ENCODE assay signal across 19 mouse cellular contexts in the genomic region with DNA sequence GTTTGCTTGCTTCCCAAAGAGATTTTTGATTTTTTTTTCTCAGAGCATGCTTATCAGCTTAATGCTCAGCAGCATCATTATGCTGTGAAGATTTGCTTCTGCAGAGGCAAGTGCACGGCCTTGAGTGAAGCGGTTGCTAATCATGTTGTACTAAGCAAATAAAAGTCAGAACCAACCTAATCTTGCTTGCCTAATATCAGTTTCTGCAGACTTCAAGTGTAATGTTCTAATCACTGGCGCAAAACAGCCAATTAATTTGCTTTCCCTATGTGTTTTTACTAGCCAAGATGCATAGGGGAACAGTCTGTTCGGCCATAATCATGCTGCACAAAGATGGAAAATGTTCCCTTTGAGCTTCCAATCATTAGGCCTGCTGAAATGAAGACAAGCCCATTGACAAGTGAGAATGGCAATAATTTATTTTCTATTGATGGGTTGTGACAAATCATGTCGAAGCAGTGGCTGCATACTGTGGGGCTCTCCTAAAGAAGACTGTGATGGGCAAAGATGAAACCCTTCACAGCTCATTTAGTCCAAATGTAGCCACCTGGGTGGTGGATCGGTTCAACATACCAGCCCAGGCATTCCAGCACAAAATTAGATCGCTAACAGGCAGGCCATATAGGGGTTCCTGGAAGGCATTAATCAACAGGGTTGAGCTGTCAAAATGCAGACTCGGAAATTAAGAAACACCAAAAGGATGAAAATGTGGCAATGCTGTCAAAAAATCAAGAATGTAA.
DNase-seq lines count a peak whose midpoint lies in the region; ATAC-seq and TF ChIP-seq lines count a peak whose summit lies in the region.
"Had no signal": no experiment of that assay in that cellular context is flagged by ENCODE, and none has a peak within 500 bp of the region (broad histone marks: within the 10 kb centered on the region; RNA-seq: fewer than 3 reads in every experiment).

No protein-coding gene starts in this region.

- intact Hi-C loops in gastrocnemius, postnatal 14 days (cut with DNase I; ENCODE audit: low total_unique reads), result no loop called here

- TF ChIP-seq POLR2A in brain, embryonic 14.5 days (IDR thresholded peaks at IDR 0.05; ENCODE audit: borderline replicate concordance, extremely low read depth, insufficient read depth, insufficient read length, poor library complexity, severe bottlenecking), result no peak

- no peak overlapping the region for H3K4me3 ChIP-seq in forebrain, embryonic 11.5 days (ENCODE audit: low read depth, low read length)
- H3K4me3 ChIP-seq in forebrain, embryonic 10.5 days, result no peak overlapping the region
- H3K4me3 ChIP-seq in hindbrain, embryonic 14.5 days (replicated peaks; ENCODE audit: low read length), result no peak overlapping the region
- no peak overlapping the region for H3K4me3 ChIP-seq in midbrain, embryonic 16.5 days (ENCODE audit: low read depth, low read length)
- H3K4me3 ChIP-seq: heart, embryonic 10.5 days; liver, embryonic 13.5 days; megakaryocyte, embryonic 14.5 days had no signal

- H3K27ac ChIP-seq in forebrain, embryonic 11.5 days (ENCODE audit: low read depth, low read length), result no peak overlapping the region
- H3K27ac ChIP-seq in forebrain, embryonic 10.5 days, result no peak overlapping the region
- H3K27ac ChIP-seq in hindbrain, embryonic 14.5 days, result peak overlapping the region; percentile 64; the same call in 1 of the 2 replicates
- H3K27ac ChIP-seq in midbrain, embryonic 16.5 days (ENCODE audit: low read length), result no peak overlapping the region
- H3K27ac ChIP-seq: heart, embryonic 10.5 days; liver, embryonic 13.5 days had no signal

- no peak for DNase-seq in forebrain, embryonic 11.5 days (ENCODE audit: low spot score)
- DNase-seq in forebrain, embryonic 10.5 days (ENCODE audit: extremely low spot score, low spot score), result no peak
- DNase-seq in brain, embryonic 14.5 days (ENCODE audit: low read depth), result peak; percentile 54
- DNase-seq in hindbrain, embryonic 14.5 days (ENCODE audit: low spot score), result no peak
- no peak for DNase-seq in gastrocnemius, postnatal 25 days
- no peak for DNase-seq in lung, postnatal 36 days
- no peak for DNase-seq in gastrocnemius, postnatal 14 days
- DNase-seq: adrenal gland, postnatal 25 days; cerebellum, postnatal 10 days; kidney, postnatal 25 days; liver, embryonic 13.5 days; right cerebral cortex, postnatal 14 days; thymus, postnatal 36 days had no signal

- no peak overlapping the region for H3K4me2 ChIP-seq in forebrain, embryonic 11.5 days (ENCODE audit: low read depth, low read length, severe bottlenecking)
- no peak overlapping the region for H3K4me2 ChIP-seq in hindbrain, embryonic 14.5 days (replicated peaks)
- no peak overlapping the region for H3K4me2 ChIP-seq in midbrain, embryonic 16.5 days (ENCODE audit: low read length)
- H3K4me2 ChIP-seq: liver, embryonic 13.5 days had no signal

- 52% methylated on average over 8 of the region's 8 CpGs for WGBS in forebrain, embryonic 11.5 days
- WGBS in forebrain, embryonic 10.5 days, result 66% methylated on average over 8 of the region's 8 CpGs
- WGBS in hindbrain, embryonic 14.5 days, result 47% methylated on average over 8 of the region's 8 CpGs
- 54% methylated on average over 8 of the region's 8 CpGs for WGBS in midbrain, embryonic 16.5 days

- no peak overlapping the region for H3K9ac ChIP-seq in forebrain, embryonic 11.5 days (ENCODE audit: low read length)
- no peak overlapping the region for H3K9ac ChIP-seq in hindbrain, embryonic 14.5 days
- H3K9ac ChIP-seq in midbrain, embryonic 16.5 days (ENCODE audit: low read depth, low read length), result no peak overlapping the region
- H3K9ac ChIP-seq: liver, embryonic 13.5 days had no signal

- no peaks in the 10 kb centered on the region for H3K36me3 ChIP-seq in forebrain, embryonic 11.5 days (ENCODE audit: control insufficient read depth, insufficient read depth, low read length)
- no peaks in the 10 kb centered on the region for H3K36me3 ChIP-seq in forebrain, embryonic 10.5 days (replicated peaks)
- no peaks in the 10 kb centered on the region for H3K36me3 ChIP-seq in hindbrain, embryonic 14.5 days (replicated peaks; ENCODE audit: control insufficient read depth, insufficient read depth)
- no peaks in the 10 kb centered on the region for H3K36me3 ChIP-seq in midbrain, embryonic 16.5 days (ENCODE audit: control insufficient read depth, insufficient read depth, low read length)
- H3K36me3 ChIP-seq: heart, embryonic 10.5 days; liver, embryonic 13.5 days had no signal

- 0 out of 2 replicates have a peak, but pooled peaks cover 1% of the 10 kb centered on the region for H3K4me1 ChIP-seq in forebrain, embryonic 11.5 days (replicated peaks; ENCODE audit: control insufficient read depth, insufficient read depth, low read length)
- peaks cover 13% of the 10 kb centered on the region for H3K4me1 ChIP-seq in forebrain, embryonic 10.5 days
- peaks cover 7% of the 10 kb centered on the region; the same call in 1 of the 2 replicates for H3K4me1 ChIP-seq in hindbrain, embryonic 14.5 days (replicated peaks; ENCODE audit: control insufficient read depth, insufficient read depth, low read length)
- H3K4me1 ChIP-seq in midbrain, embryonic 16.5 days (ENCODE audit: control insufficient read depth, insufficient read depth, low read length), result 0 out of 2 replicates have a peak, but pooled peaks cover 2% of the 10 kb centered on the region
- H3K4me1 ChIP-seq: heart, embryonic 10.5 days; liver, embryonic 13.5 days; megakaryocyte, embryonic 14.5 days had no signal

- H3K27me3 ChIP-seq in forebrain, embryonic 11.5 days (ENCODE audit: control insufficient read depth, insufficient read depth, low read length), result no peaks in the 10 kb centered on the region
- H3K27me3 ChIP-seq in forebrain, embryonic 10.5 days (ENCODE audit: poor library complexity, severe bottlenecking), result no peaks in the 10 kb centered on the region
- no peaks in the 10 kb centered on the region for H3K27me3 ChIP-seq in hindbrain, embryonic 14.5 days (ENCODE audit: control insufficient read depth, insufficient read depth, low read length)
- no peaks in the 10 kb centered on the region for H3K27me3 ChIP-seq in midbrain, embryonic 16.5 days (ENCODE audit: control insufficient read depth, insufficient read depth, low read depth, low read length)
- H3K27me3 ChIP-seq: CH12.LX; liver, embryonic 13.5 days; megakaryocyte, embryonic 14.5 days had no signal

- TF ChIP-seq CTCF in brain, embryonic 14.5 days (IDR thresholded peaks at IDR 0.05; ENCODE audit: borderline replicate concordance, extremely low read depth, insufficient read depth, insufficient read length), result no peak

- H3K9me3 ChIP-seq in forebrain, embryonic 11.5 days (ENCODE audit: control insufficient read depth, low read length), result no peaks in the 10 kb centered on the region
- no peaks in the 10 kb centered on the region for H3K9me3 ChIP-seq in forebrain, embryonic 10.5 days
- no peaks in the 10 kb centered on the region for H3K9me3 ChIP-seq in hindbrain, embryonic 14.5 days (ENCODE audit: control insufficient read depth, low read length)
- no peaks in the 10 kb centered on the region for H3K9me3 ChIP-seq in midbrain, embryonic 16.5 days (replicated peaks; ENCODE audit: control insufficient read depth, low read length, poor library complexity, severe bottlenecking)
- H3K9me3 ChIP-seq: heart, embryonic 10.5 days; liver, embryonic 13.5 days; megakaryocyte, embryonic 14.5 days had no signal

- peak; percentile 44; the same call in 1 of the 2 replicates for ATAC-seq in forebrain, embryonic 11.5 days (replicated peaks; ENCODE audit: low FRiP score)
- ATAC-seq in hindbrain, embryonic 14.5 days (ENCODE audit: low FRiP score), result peak; percentile 77
- ATAC-seq in midbrain, embryonic 16.5 days, result peak; percentile 68; the same call in 1 of the 2 replicates
- ATAC-seq: intestine, embryonic 16.5 days; lung, postnatal 0 days had no signal
